Mouse (Mus musculus) right cerebral cortex, postnatal 36 days (tissue): ENCODE measurements at regions not wholly inside any gene's neighbourhood (a gene's known extent, or its start where the extent isn't known, plus 50 kb on each side); places are given as distances from the start of the nearest gene placed in this dataset.

ENCODE experiments used
- DNase-seq, 2 experiments: peaks; one replicate each; pipeline ENCODE4 v3.0.0; 2022; ENCODE audit warnings: low spot score in 2 of 2, mixed read lengths in 1 of 2

GRCm38 (mm10) chr12:26143411-26143810 lies 271.6 kb downstream of the Rnf144a start:
- no peak for DNase-seq

- no peak for DNase-seq
These were observed 284.2 kb downstream of the Rnf144a start for GRCm38 (mm10) chr12:26130811-26131210.

- no peak for DNase-seq
These were observed 285.0 kb downstream of the Rnf144a start for GRCm38 (mm10) chr12:26130011-26130410.

- DNase-seq: no peak
These were observed 285.5 kb downstream of the Rnf144a start for GRCm38 (mm10) chr12:26129511-26129910.

GRCm38 (mm10) chr12:26128851-26129250 lies 286.2 kb downstream of the Rnf144a start:
- no peak for DNase-seq

GRCm38 (mm10) chr12:26126260-26126659 lies 288.8 kb downstream of the Rnf144a start:
- DNase-seq: no peak

- DNase-seq: no peak
These were observed 290.8 kb downstream of the Rnf144a start for GRCm38 (mm10) chr12:26124211-26124610.

- DNase-seq: no peak
These were observed 299.6 kb downstream of the Rnf144a start for GRCm38 (mm10) chr12:26115339-26115912.

GRCm38 (mm10) chr12:26112166-26113019 lies 302.7 kb downstream of the Rnf144a start:
- DNase-seq: peak in 1 of 2 experiments; percentile 29

- no peak for DNase-seq
These were observed 305.2 kb downstream of the Rnf144a start for GRCm38 (mm10) chr12:26109866-26110265.

GRCm38 (mm10) chr12:26104372-26104771 lies 310.7 kb downstream of the Rnf144a start:
- DNase-seq: no peak

GRCm38 (mm10) chr12:26102384-26102783 lies 312.7 kb downstream of the Rnf144a start:
- peak in 1 of 2 experiments; percentile 58 for DNase-seq

- no peak for DNase-seq
These were observed 314.9 kb downstream of the Rnf144a start for GRCm38 (mm10) chr12:26100140-26100539.

- peak in 1 of 2 experiments; percentile 75 for DNase-seq
These were observed 315.9 kb downstream of the Rnf144a start for GRCm38 (mm10) chr12:26099176-26099575.

GRCm38 (mm10) chr12:26092311-26092710 lies 322.7 kb downstream of the Rnf144a start:
- DNase-seq: peak in 1 of 2 experiments; percentile 27

GRCm38 (mm10) chr12:26091865-26092264 lies 323.2 kb downstream of the Rnf144a start:
- peak in 1 of 2 experiments; percentile 61 for DNase-seq

- DNase-seq: peak; percentile 27 to 63
These were observed 326.7 kb downstream of the Rnf144a start for GRCm38 (mm10) chr12:26088389-26088788.

- peak in 1 of 2 experiments; percentile 18 for DNase-seq
These were observed 328.1 kb downstream of the Rnf144a start for GRCm38 (mm10) chr12:26086923-26087322.

GRCm38 (mm10) chr12:26086414-26086813 lies 328.6 kb downstream of the Rnf144a start:
- no peak for DNase-seq

- no peak for DNase-seq
These were observed 335.9 kb downstream of the Rnf144a start for GRCm38 (mm10) chr12:26079061-26079625.

GRCm38 (mm10) chr12:26075638-26076254 lies 339.3 kb downstream of the Rnf144a start:
- no peak for DNase-seq

GRCm38 (mm10) chr12:26072180-26072579 lies 342.9 kb downstream of the Rnf144a start:
- no peak for DNase-seq
